Mouse (Mus musculus) cerebellum, adult 2 months (tissue): ENCODE results near the gene Clec16a.

Experiments
- CTCF ChIP-seq: fragments of 200-500 bp; IDR thresholded peaks from 2 replicates; pipeline ENCODE4 v1.5.1; 2011; ENCODE audit warnings: low read depth, mild to moderate bottlenecking, control low read depth, low read length, moderate library complexity, borderline replicate concordance; ENCODE audit not compliant: insufficient read depth
- POLR2A ChIP-seq: fragments of 200-500 bp; IDR thresholded peaks from 2 replicates; pipeline ENCODE4 v1.6.1; 2011; ENCODE audit warnings: low read length, control low read depth, borderline replicate concordance; ENCODE audit not compliant: insufficient read depth

DNA sequence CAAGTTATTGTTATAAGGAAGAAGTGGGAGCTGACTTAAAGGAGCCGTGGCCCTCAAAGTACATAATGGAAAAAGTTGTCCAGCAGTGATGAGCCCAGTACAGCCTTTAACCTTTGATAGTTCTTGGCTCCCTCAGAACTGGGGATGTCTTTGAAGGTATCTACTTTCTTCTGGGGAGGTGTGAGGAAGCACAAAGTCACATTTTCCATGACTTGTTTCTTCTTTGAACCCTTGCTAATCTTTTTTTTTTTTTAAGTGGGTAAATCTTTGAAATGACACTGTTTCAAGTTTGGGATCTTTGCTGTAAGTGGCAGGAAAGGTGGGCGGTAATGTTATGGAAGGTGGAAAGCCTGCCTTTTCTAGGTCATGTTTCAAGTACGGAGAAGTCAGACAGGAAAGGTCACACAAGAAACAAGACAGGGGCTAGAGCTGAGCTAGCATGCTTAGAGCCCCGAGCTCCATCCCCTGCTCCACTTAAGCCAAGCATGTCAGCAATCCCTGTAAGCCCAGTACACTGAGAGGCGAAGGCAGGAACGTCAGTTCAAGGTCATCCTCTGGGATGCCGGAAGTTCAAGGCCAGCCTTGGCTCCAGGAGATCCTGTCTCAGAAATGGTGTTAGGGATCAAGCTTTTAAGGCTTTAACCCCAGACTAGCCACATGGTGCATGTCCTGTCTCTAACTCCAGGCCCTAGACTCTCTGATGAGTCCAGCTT is 124.0 kb downstream of the Clec16a start:
- TF ChIP-seq CTCF (no peak), POLR2A (no peak)
